Mouse (Mus musculus) hindbrain, embryonic 16.5 days (tissue): ENCODE results near the gene Zfp423. TPM values are rescaled to one million over a fixed set of nuclear protein-coding genes. Genes with fewer than 3 reads are reported as not detected.

Experiments
- ATAC-seq: fragments of 200-750 bp; cut with Nextera tagmentation; 2 replicates; pipeline ENCODE4 v1.8.0; 2017; ENCODE audit warnings: moderate TSS enrichment, moderate library complexity
- H3K27ac ChIP-seq: fragments of 300-500 bp; sonication (generic); 2 replicates; pipeline ENCODE4 v1.5.1; 2014; ENCODE audit warnings: low read depth, mild to moderate bottlenecking, control low read depth, low read length, moderate library complexity
- H3K27me3 ChIP-seq: fragments of 300-500 bp; sonication (generic); replicated peaks from 2 replicates; pipeline ENCODE4 v1.6.1; 2014; ENCODE audit warnings: low read length; ENCODE audit not compliant: control insufficient read depth, insufficient read depth
- H3K36me3 ChIP-seq: fragments of 300-500 bp; sonication (generic); 2 replicates; pipeline ENCODE4 v1.6.1; 2014; ENCODE audit warnings: mild to moderate bottlenecking, low read length, moderate library complexity, mixed read lengths; ENCODE audit not compliant: control insufficient read depth, insufficient read depth
- H3K4me1 ChIP-seq: fragments of 300-500 bp; sonication (generic); 2 replicates; pipeline ENCODE4 v1.6.1; 2014; ENCODE audit warnings: low read depth, low read length; ENCODE audit not compliant: control insufficient read depth, insufficient read depth
- H3K4me2 ChIP-seq: fragments of 300-500 bp; sonication (generic); 2 replicates; pipeline ENCODE4 v1.6.1; 2014; ENCODE audit warnings: mild to moderate bottlenecking, low read length, control low read depth, moderate library complexity
- H3K4me3 ChIP-seq: fragments of 300-500 bp; sonication (generic); 2 replicates; pipeline ENCODE4 v1.5.1; 2014; ENCODE audit warnings: mild to moderate bottlenecking, low read length, control low read depth, moderate library complexity
- H3K9ac ChIP-seq: fragments of 300-500 bp; sonication (generic); 2 replicates; pipeline ENCODE4 v1.6.1; 2014; ENCODE audit warnings: low read depth, mild to moderate bottlenecking, control low read depth, low read length, moderate library complexity
- H3K9me3 ChIP-seq: fragments of 300-500 bp; sonication (generic); 2 replicates; pipeline ENCODE4 v1.6.1; 2014; ENCODE audit warnings: mild to moderate bottlenecking, low read length, moderate library complexity; ENCODE audit not compliant: control insufficient read depth
- WGBS: fragments of 180-500 bp; shearing (Covaris S2); extraction: QIAGEN DNeasy Blood & Tissue Kit; methylation state at CpG from one replicate; pipeline ENCODE4 v1.1.7; 2014; 5-methylcytosine and 5-hydroxymethylcytosine counted together
- polyA plus RNA-seq: library from polyadenylated mRNA; unstranded; fragments of >200 nt; fragmentation: Nextera tagmentation; extraction: Ambion mirVana; gene quantifications from 2 replicates; pipeline ENCODE4 v1.2.1, GENCODE M21; 2015

The Zfp423 gene
- polyA plus RNA-seq, 1 experiment from 2014 or later = 21.6 TPM

GRCm38 (mm10) chr8:87831567-87831966 lies 127.8 kb downstream of the Zfp423 start:
- ATAC-seq = peak; percentile 24
- peak overlapping the region; percentile 47 for H3K9ac ChIP-seq

GRCm38 (mm10) chr8:87831116-87831515 lies 128.3 kb downstream of the Zfp423 start:
- WGBS = 10% methylated on average over 9 of the region's 9 CpGs
- Histone ChIP-seq H3K9me3 (no peaks in the 10 kb centered on the region), H3K27me3 (no peaks in the 10 kb centered on the region), H3K36me3 (no peaks in the 10 kb centered on the region), H3K9ac (peak overlapping the region; percentile 47), H3K4me1 (peaks cover 59% of the 10 kb centered on the region), H3K4me2 (no peak overlapping the region), H3K4me3 (no peak overlapping the region), H3K27ac (peak overlapping the region; percentile 42)
- ATAC-seq = 0 out of 2 replicates have a peak, but pooled peaks have one; percentile 25

More at GRCm38 (mm10) chr8:87831567-87831966, 127.8 kb downstream of the Zfp423 start:
- H3K27me3 ChIP-seq = no peaks in the 10 kb centered on the region
- H3K9me3 ChIP-seq = no peaks in the 10 kb centered on the region
- no peak overlapping the region for H3K4me2 ChIP-seq
- peaks cover 61% of the 10 kb centered on the region for H3K4me1 ChIP-seq
- H3K36me3 ChIP-seq = no peaks in the 10 kb centered on the region
- H3K27ac ChIP-seq = peak overlapping the region; percentile 64
- no peak overlapping the region for H3K4me3 ChIP-seq
- 17% methylated on average over 5 of the region's 5 CpGs for WGBS

GRCm38 (mm10) chr8:87830200-87830599 lies 129.2 kb downstream of the Zfp423 start:
- ATAC-seq = no peak
- H3K36me3 ChIP-seq = no peaks in the 10 kb centered on the region
- H3K4me2 ChIP-seq = no peak overlapping the region
- peaks cover 51% of the 10 kb centered on the region for H3K4me1 ChIP-seq
- no peak overlapping the region for H3K4me3 ChIP-seq
- no peak overlapping the region for H3K27ac ChIP-seq
- 15% methylated on average over 6 of the region's 6 CpGs for WGBS
- no peaks in the 10 kb centered on the region for H3K9me3 ChIP-seq
- H3K9ac ChIP-seq = no peak overlapping the region
- H3K27me3 ChIP-seq = no peaks in the 10 kb centered on the region

DNA sequence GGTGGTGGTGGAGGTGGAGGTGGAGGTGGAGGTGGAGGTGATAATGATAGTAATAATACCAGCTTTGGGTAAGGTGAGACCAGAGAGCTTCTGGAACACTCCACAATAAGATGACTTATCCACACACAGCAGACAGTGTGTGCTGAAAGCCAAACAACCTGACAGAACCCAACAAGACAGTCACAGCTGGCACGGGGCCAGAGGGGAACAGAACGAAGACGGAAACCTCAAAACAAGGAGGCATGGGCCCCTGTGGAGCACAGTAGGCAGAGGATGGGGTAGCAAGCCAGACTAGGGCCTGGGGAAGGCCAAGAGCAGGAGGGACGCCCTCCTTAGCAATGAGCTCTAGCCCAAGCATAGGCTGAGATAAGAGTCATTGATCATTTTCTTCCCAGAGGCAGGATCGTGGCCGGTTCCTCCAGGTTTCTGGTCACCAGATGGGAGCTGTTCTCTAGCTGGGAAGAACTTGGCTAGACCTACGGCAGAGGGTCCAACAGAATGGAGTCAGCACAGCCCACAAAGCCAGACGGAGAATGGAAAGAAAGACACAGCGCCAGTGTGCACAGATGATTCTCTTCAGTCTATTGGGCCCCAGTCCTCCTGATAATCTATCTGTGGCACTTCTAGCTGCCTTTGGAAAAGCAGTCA lies 133.3 kb downstream of the Zfp423 start:
- no peaks in the 10 kb centered on the region for H3K27me3 ChIP-seq
- no peak overlapping the region for H3K4me3 ChIP-seq
- H3K27ac ChIP-seq = no peak overlapping the region
- 66% methylated on average over 9 of the region's 9 CpGs for WGBS
- no peak overlapping the region for H3K9ac ChIP-seq
- no peaks in the 10 kb centered on the region for H3K36me3 ChIP-seq
- ATAC-seq = no peak
- H3K9me3 ChIP-seq = no peaks in the 10 kb centered on the region
- H3K4me2 ChIP-seq = no peak overlapping the region
- peaks cover 34% of the 10 kb centered on the region for H3K4me1 ChIP-seq

GRCm38 (mm10) chr8:87823172-87823571 lies 136.2 kb downstream of the Zfp423 start:
- 12% methylated on average over 7 of the region's 7 CpGs for WGBS
- no peaks in the 10 kb centered on the region for H3K36me3 ChIP-seq
- peak overlapping the region; percentile 15; the same call in 1 of the 2 replicates for H3K9ac ChIP-seq
- peaks cover 24% of the 10 kb centered on the region for H3K4me1 ChIP-seq
- H3K27ac ChIP-seq = no peak overlapping the region
- no peak overlapping the region for H3K4me3 ChIP-seq
- H3K27me3 ChIP-seq = no peaks in the 10 kb centered on the region
- no peak overlapping the region for H3K4me2 ChIP-seq
- no peaks in the 10 kb centered on the region for H3K9me3 ChIP-seq
- no peak for ATAC-seq

- Histone ChIP-seq H3K4me1 (peaks cover 24% of the 10 kb centered on the region), H3K27ac (no peak overlapping the region), H3K36me3 (no peaks in the 10 kb centered on the region), H3K9ac (peak overlapping the region; percentile 15; the same call in 1 of the 2 replicates), H3K4me3 (no peak overlapping the region), H3K4me2 (peak overlapping the region; percentile 3; the same call in 1 of the 2 replicates), H3K9me3 (no peaks in the 10 kb centered on the region), H3K27me3 (no peaks in the 10 kb centered on the region)
- 13% methylated on average over 12 of the region's 12 CpGs for WGBS
- ATAC-seq = no peak
These were observed 136.7 kb downstream of the Zfp423 start for GRCm38 (mm10) chr8:87822690-87823089.

DNA sequence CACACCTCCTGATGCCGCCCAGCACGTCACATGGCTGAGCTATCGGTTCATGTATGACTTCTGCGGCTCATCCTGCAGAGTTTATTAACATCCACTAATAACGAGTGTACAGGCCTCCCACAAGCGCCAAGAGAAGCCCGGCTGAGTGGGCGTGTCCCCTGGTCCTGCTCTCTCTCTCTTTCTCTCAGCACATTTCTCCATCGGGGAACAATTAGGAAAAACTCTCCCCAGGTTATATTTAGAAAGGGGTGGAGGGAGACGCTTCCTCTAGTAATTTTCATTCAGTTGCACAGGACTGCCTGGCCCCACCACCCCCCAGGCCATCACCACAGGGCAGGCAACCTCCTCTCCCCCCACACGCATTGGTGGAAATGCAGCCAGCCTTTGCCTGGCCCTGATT lies 137.2 kb downstream of the Zfp423 start:
- Histone ChIP-seq H3K9ac (no peak overlapping the region), H3K4me2 (no peak overlapping the region), H3K36me3 (no peaks in the 10 kb centered on the region), H3K27ac (no peak overlapping the region), H3K27me3 (no peaks in the 10 kb centered on the region), H3K9me3 (no peaks in the 10 kb centered on the region), H3K4me1 (peaks cover 24% of the 10 kb centered on the region), H3K4me3 (no peak overlapping the region)
- 35% methylated on average over 11 of the region's 11 CpGs for WGBS
- no peak for ATAC-seq

GRCm38 (mm10) chr8:87821655-87822054 lies 137.7 kb downstream of the Zfp423 start:
- no peaks in the 10 kb centered on the region for H3K36me3 ChIP-seq
- 73% methylated on average over 2 of the region's 2 CpGs for WGBS
- H3K27me3 ChIP-seq = no peaks in the 10 kb centered on the region
- no peak overlapping the region for H3K4me3 ChIP-seq
- no peak overlapping the region for H3K27ac ChIP-seq
- ATAC-seq = peak; percentile 51; the same call in 1 of the 2 replicates
- no peak overlapping the region for H3K9ac ChIP-seq
- H3K4me2 ChIP-seq = no peak overlapping the region
- no peaks in the 10 kb centered on the region for H3K9me3 ChIP-seq
- H3K4me1 ChIP-seq = peaks cover 24% of the 10 kb centered on the region

- H3K27ac ChIP-seq = no peak overlapping the region
- no peak overlapping the region for H3K9ac ChIP-seq
- H3K36me3 ChIP-seq = no peaks in the 10 kb centered on the region
- WGBS = 85% methylated on average over 3 of the region's 3 CpGs
- no peak overlapping the region for H3K4me3 ChIP-seq
- H3K9me3 ChIP-seq = no peaks in the 10 kb centered on the region
- no peak for ATAC-seq
- H3K4me1 ChIP-seq = peaks cover 20% of the 10 kb centered on the region
- H3K27me3 ChIP-seq = no peaks in the 10 kb centered on the region
- no peak overlapping the region for H3K4me2 ChIP-seq
These were observed 140.1 kb downstream of the Zfp423 start for GRCm38 (mm10) chr8:87819263-87819662.
